28 mouse cellular contexts compared by ENCODE assay signal in the genomic region with DNA sequence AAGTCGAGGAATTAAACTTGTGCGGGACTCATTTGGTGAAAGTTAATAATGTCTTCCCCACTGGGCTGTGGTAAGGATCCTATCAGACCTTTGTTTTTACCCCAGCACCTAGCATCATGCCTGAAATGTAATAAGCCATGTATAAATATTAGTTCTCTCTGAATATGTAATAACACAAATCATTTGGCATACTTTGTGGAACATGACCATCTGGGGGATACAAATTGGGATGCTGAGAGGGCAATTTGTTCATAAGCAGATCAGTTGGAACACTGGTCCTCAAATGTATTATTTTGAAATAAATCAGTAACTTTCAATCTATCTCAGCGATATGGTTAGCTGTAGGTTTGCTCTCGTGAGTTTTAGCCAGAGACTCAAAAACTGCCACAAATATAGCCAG.
"Had no signal": no experiment of that assay in that cellular context is flagged by ENCODE, and none has a peak within 500 bp of the region (broad histone marks: within the 10 kb centered on the region; RNA-seq: fewer than 3 reads in every experiment).

No protein-coding gene starts in this region.

- H3K27me3 ChIP-seq: hindbrain, embryonic 12.5 days; intestine, embryonic 15.5 days; liver, embryonic 13.5 days; liver, embryonic 15.5 days had no signal

- H3K9me3 ChIP-seq: heart, embryonic 10.5 days; hindbrain, embryonic 12.5 days; intestine, embryonic 15.5 days; limb, embryonic 10.5 days; liver, embryonic 15.5 days had no signal

- ATAC-seq: hindbrain, embryonic 16.5 days; inflammation-experienced regulatory T-cells, adult 6 months; intestine, embryonic 15.5 days; intestine, postnatal 0 days; liver, postnatal 0 days had no signal

- H3K4me2 ChIP-seq: heart, embryonic 12.5 days; hindbrain, embryonic 12.5 days; hindbrain, embryonic 14.5 days; intestine, embryonic 15.5 days; limb, embryonic 12.5 days; liver, embryonic 11.5 days; liver, embryonic 13.5 days; liver, embryonic 15.5 days had no signal

- H3K36me3 ChIP-seq: heart, embryonic 10.5 days; heart, embryonic 12.5 days; hindbrain, embryonic 10.5 days; hindbrain, embryonic 12.5 days; intestine, embryonic 15.5 days; limb, embryonic 10.5 days; limb, embryonic 12.5 days; liver, embryonic 13.5 days; liver, embryonic 15.5 days had no signal

- H3K4me1 ChIP-seq: intestine, embryonic 15.5 days; limb, embryonic 12.5 days; liver, embryonic 13.5 days; liver, embryonic 15.5 days had no signal

- H3K27ac ChIP-seq: gastrocnemius, adult 2 months; heart, embryonic 10.5 days; hindbrain, embryonic 10.5 days; hindbrain, embryonic 12.5 days; hindbrain, embryonic 14.5 days; intestine, embryonic 15.5 days; left cerebral cortex, adult 2 months; limb, embryonic 10.5 days; limb, embryonic 12.5 days; liver, embryonic 13.5 days; liver, embryonic 15.5 days had no signal

- DNase-seq: gastrocnemius, adult 2 months; gastrocnemius, postnatal 10 days; gastrocnemius, postnatal 25 days; heart, adult 18-20 months; heart, postnatal 10 days; heart, postnatal 4 days; kidney, adult 18-20 months; kidney, adult 8-10 months; kidney, postnatal 10 days; kidney, postnatal 25 days; kidney, postnatal 4 days; liver; liver, embryonic 13.5 days; liver, postnatal 0 days had no signal

- H3K4me3 ChIP-seq: gastrocnemius, adult 2 months; heart, embryonic 10.5 days; heart, embryonic 12.5 days; hindbrain, embryonic 10.5 days; hindbrain, embryonic 12.5 days; intestine, embryonic 15.5 days; left cerebral cortex, adult 2 months; limb, embryonic 10.5 days; limb, embryonic 12.5 days; liver, embryonic 13.5 days; liver, embryonic 15.5 days had no signal

- H3K9ac ChIP-seq: heart, embryonic 12.5 days; hindbrain, embryonic 12.5 days; hindbrain, embryonic 14.5 days; intestine, embryonic 15.5 days; limb, embryonic 12.5 days; liver, embryonic 13.5 days; liver, embryonic 15.5 days; liver, postnatal 0 days had no signal
